Mouse (Mus musculus) CH12.LX (cell line): ENCODE data around the gene Prickle4.

Source experiments
- BHLHE40 ChIP-seq: IDR thresholded peaks from 2 replicates; pipeline ENCODE4 v1.6.1; 2011; ENCODE audit warnings: mild to moderate bottlenecking, low read depth, low read length, improper control_type of control experiment
- CTCF ChIP-seq, 2 experiments: IDR thresholded peaks in 1 of 2; conservative IDR thresholded peaks in 1 of 2; 2 replicates each; pipeline ENCODE4 v1.5.1; 2011 to 2012; ENCODE audit warnings: low read depth in 2 of 2, low read length in 2 of 2, improper control_type of control experiment in 1 of 2, inconsistent platforms in 1 of 2, mild to moderate bottlenecking in 1 of 2, moderate library complexity in 1 of 2
- HCFC1 ChIP-seq: IDR thresholded peaks from 2 replicates; pipeline ENCODE4 v1.6.1; 2012; ENCODE audit warnings: low read depth, mild to moderate bottlenecking, inconsistent platforms, low read length, improper control_type of control experiment
- JUND ChIP-seq: conservative IDR thresholded peaks from 2 replicates; pipeline ENCODE4 v1.6.1; 2011; ENCODE audit warnings: low read depth, low read length, improper control_type of control experiment
- MAFK ChIP-seq: IDR thresholded peaks from 2 replicates; pipeline ENCODE4 v1.6.1; 2011; ENCODE audit warnings: low read length, improper control_type of control experiment; ENCODE audit not compliant: insufficient replicate concordance
- MAZ ChIP-seq: IDR thresholded peaks from 2 replicates; pipeline ENCODE4 v1.6.1; 2012; ENCODE audit warnings: low read depth, mild to moderate bottlenecking, inconsistent platforms, low read length, improper control_type of control experiment, moderate library complexity
- NELFE ChIP-seq: IDR thresholded peaks from 2 replicates; pipeline ENCODE4 v1.6.1; 2011; ENCODE audit warnings: low read depth, low read length, improper control_type of control experiment
- POLR2A ChIP-seq: IDR thresholded peaks from 2 replicates; pipeline ENCODE4 v1.6.1; 2011; ENCODE audit warnings: low read depth, mild to moderate bottlenecking, improper control_type of control experiment, low read length
- RCOR1 ChIP-seq: conservative IDR thresholded peaks from 2 replicates; pipeline ENCODE4 v1.6.1; 2012; ENCODE audit warnings: low read depth, mild to moderate bottlenecking, inconsistent platforms, low read length, improper control_type of control experiment
- SMC3 ChIP-seq: IDR thresholded peaks from 2 replicates; pipeline ENCODE4 v1.6.1; 2011; ENCODE audit warnings: low read depth, low read length, improper control_type of control experiment
- USF1 ChIP-seq: IDR thresholded peaks from 2 replicates; pipeline ENCODE4 v1.6.1; 2014; ENCODE audit warnings: low read depth, mild to moderate bottlenecking, inconsistent platforms, low read length, improper control_type of control experiment

- no peak for TF ChIP-seq SMC3
- no peak for TF ChIP-seq POLR2A
- TF ChIP-seq MAFK: no peak
- no peak for TF ChIP-seq NELFE
- no peak for TF ChIP-seq CTCF (conservative IDR thresholded peaks at IDR 0.05 in 1 of 2, IDR thresholded peaks at IDR 0.05 in 1 of 2; ENCODE audit: low read depth in 2 of 2, low read length in 2 of 2)
- no peak for TF ChIP-seq HCFC1
- TF ChIP-seq USF1: no peak
- TF ChIP-seq MAZ: no peak
- no peak for TF ChIP-seq JUND
- TF ChIP-seq BHLHE40: no peak
- no peak for TF ChIP-seq RCOR1
These were observed 22.6 kb downstream of the Prickle4 start for GRCm38 (mm10) chr17:47671988-47672310.
